Comparison of ENCODE assay signal across 9 mouse cellular contexts in the genomic region with DNA sequence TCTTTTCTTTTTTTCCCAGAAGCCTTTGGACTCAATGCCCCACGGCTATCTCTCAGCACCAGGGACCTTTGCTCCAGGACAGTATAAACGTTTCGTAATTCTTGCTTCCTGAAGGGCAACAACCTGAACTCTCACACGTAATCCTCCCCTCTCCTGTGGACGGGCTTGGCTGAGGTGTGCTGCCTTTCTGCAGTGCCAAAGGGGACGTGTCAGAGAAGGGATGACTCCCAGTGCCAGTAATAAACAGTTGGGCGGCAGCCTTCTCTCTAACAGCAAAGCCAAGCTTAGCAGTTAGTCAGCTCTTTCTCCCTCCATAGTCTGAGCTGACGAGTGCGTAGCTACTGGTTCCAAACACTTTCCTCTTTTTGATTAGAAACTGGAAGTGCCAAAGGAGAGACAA. TPM values are rescaled to one million over a fixed set of nuclear protein-coding genes. Genes with fewer than 3 reads are reported as not detected.
DNase-seq lines count a peak whose midpoint lies in the region; ATAC-seq and TF ChIP-seq lines count a peak whose summit lies in the region.
"Had no signal": no experiment of that assay in that cellular context is flagged by ENCODE, and none has a peak within 500 bp of the region (broad histone marks: within the 10 kb centered on the region; RNA-seq: fewer than 3 reads in every experiment).

No protein-coding gene starts in this region.

- no peaks in the 10 kb centered on the region for H3K9me3 ChIP-seq in liver, embryonic 15.5 days (replicated peaks)
- H3K9me3 ChIP-seq: hindbrain, embryonic 12.5 days had no signal

- H3K4me1 ChIP-seq in heart, adult 2 months (ENCODE audit: control insufficient read depth, insufficient read depth, low read length) = peaks cover 5% of the 10 kb centered on the region
- H3K4me1 ChIP-seq in liver, embryonic 15.5 days (replicated peaks) = no peaks in the 10 kb centered on the region

- DNase-seq in heart, adult 2 months = peak; percentile 53 to 69
- no peak for DNase-seq in heart, adult 8-10 months (ENCODE audit: low spot score)
- DNase-seq in fat pad, adult 2 months (ENCODE audit: extremely low read depth, low read depth, low spot score) = peak; percentile 74
- DNase-seq in heart, postnatal 4 days = peak; percentile 38
- DNase-seq in layer of hippocampus, adult 9-10 months (ENCODE audit: low spot score) = no peak
- no peak for DNase-seq in left cerebral cortex, postnatal 10 days (ENCODE audit: extremely low spot score in 1 of 2, low spot score in 2 of 2)

- no peak overlapping the region for H3K9ac ChIP-seq in heart, adult 2 months (ENCODE audit: low read depth, low read length)
- H3K9ac ChIP-seq in liver, embryonic 15.5 days = no peak overlapping the region

- 18% methylated on average over 9 of the region's 9 CpGs for WGBS in heart, adult 2 months
- 30% methylated on average over 9 of the region's 9 CpGs for WGBS in liver, embryonic 15.5 days (ENCODE audit: insufficient replicate concordance)

- H3K27ac ChIP-seq in heart, adult 2 months = peak overlapping the region; percentile 62
- peak overlapping the region; percentile 39; the same call in 1 of the 2 replicates for H3K27ac ChIP-seq in liver, embryonic 15.5 days (replicated peaks)
- H3K27ac ChIP-seq: hindbrain, embryonic 12.5 days had no signal

- H3K27me3 ChIP-seq in heart, adult 2 months (ENCODE audit: control insufficient read depth, insufficient read depth, low read length) = no peaks in the 10 kb centered on the region
- no peaks in the 10 kb centered on the region for H3K27me3 ChIP-seq in liver, embryonic 15.5 days
- H3K27me3 ChIP-seq: hindbrain, embryonic 12.5 days had no signal

- peak; percentile 39; the same call in 1 of the 2 replicates for TF ChIP-seq POLR2A in heart, adult 2 months (IDR thresholded peaks at IDR 0.05; ENCODE audit: insufficient read depth, low read depth, low read length)

- no peak for TF ChIP-seq CTCF in heart, adult 2 months (IDR thresholded peaks at IDR 0.05)

- H3K4me2 ChIP-seq in liver, embryonic 15.5 days = 0 out of 2 replicates have a peak overlapping the region, but pooled peaks have one; percentile 19
- H3K4me2 ChIP-seq: hindbrain, embryonic 12.5 days had no signal

- no peaks in the 10 kb centered on the region for H3K79me2 ChIP-seq in heart, adult 2 months (replicated peaks; ENCODE audit: control insufficient read depth, insufficient read depth, low read length)

- TF ChIP-seq EP300 in heart, adult 2 months (IDR thresholded peaks at IDR 0.05; ENCODE audit: insufficient read depth, low read depth, low read length) = peak; percentile 76

- intact Hi-C loops in heart, adult 2 months (cut with DNase I) = loop anchor here (2.0 to 5.0 kb wide), 2 partner anchors 46 to 193 kb away; no protein-coding TSS in a partner anchor
- intact Hi-C loops in left cerebral cortex, postnatal 10 days (cut with DNase I) = no loop called here

- peaks cover 4% of the 10 kb centered on the region for H3K36me3 ChIP-seq in heart, adult 2 months (ENCODE audit: control insufficient read depth, insufficient read depth, low read length)
- H3K36me3 ChIP-seq in liver, embryonic 15.5 days (replicated peaks) = no peaks in the 10 kb centered on the region
- H3K36me3 ChIP-seq: hindbrain, embryonic 12.5 days had no signal

- no peak overlapping the region for H3K4me3 ChIP-seq in heart, adult 2 months
- H3K4me3 ChIP-seq in liver, embryonic 15.5 days (replicated peaks) = no peak overlapping the region
- H3K4me3 ChIP-seq: hindbrain, embryonic 12.5 days had no signal

- ATAC-seq in liver, embryonic 15.5 days (ENCODE audit: insufficient read depth) = peak; percentile 85
- ATAC-seq in cerebellum, adult (ENCODE audit: insufficient number of reproducible peaks, low FRiP score, low TSS enrichment) = no peak

RNA-seq across cellular contexts. Expression of a gene that starts 47.6 kb away (rescaled TPM):
- total RNA-seq in heart, adult 2 months (2021) = 10 to 100 TPM; 11.8 to 15.6 TPM
- 1.2 and 2.4 TPM in 2 replicates for polyA plus RNA-seq in heart, adult 2 months (2012; rRNA removed)
- 10 to 100 TPM; 11.8 to 15.7 (median 12.5) TPM for total RNA-seq in heart, adult 8-10 months (2022)
- under 1 TPM; 0.63 to 0.71 TPM for total RNA-seq in heart, postnatal 4 days (2021)
- polyA plus RNA-seq in liver, embryonic 15.5 days (2015; fragmentation: Nextera tagmentation; extraction: Ambion mirVana) = 0.03 and 0.09 TPM in 2 replicates
- total RNA-seq in left cerebral cortex, postnatal 10 days (2021) = under 1 TPM; 0.21 to 0.77 TPM

Comparison
In these comparisons a context has a peak if more than half of its experiments do, and no peak if none do; other contexts are left out.
1. DNase-seq: peak in heart, adult 2 months (2 of 2), fat pad, adult 2 months (single experiment) and heart, postnatal 4 days (single experiment); none in heart, adult 8-10 months (single experiment), layer of hippocampus, adult 9-10 months (single experiment) and left cerebral cortex, postnatal 10 days (0 of 2).
2. RNA of a gene that starts 47.6 kb away (total RNA-seq): 11.8 to 15.6 TPM in heart, adult 2 months and 11.8 to 15.7 TPM in heart, adult 8-10 months; 0.21 to 0.77 TPM in left cerebral cortex, postnatal 10 days and 0.63 to 0.71 TPM in heart, postnatal 4 days; every median in the first group is over 4 times any median in the second.